Mouse (Mus musculus) C2C12 (cell line): Measurements from ENCODE around the gene Syp.

ENCODE experiments used
- CTCF ChIP-seq: IDR thresholded peaks from one replicate; pipeline ENCODE4 v1.5.1; 2011; ENCODE audit not compliant: control insufficient read depth, insufficient read depth, insufficient read length
- FOSL1 ChIP-seq: IDR thresholded peaks from one replicate; pipeline ENCODE4 v1.8.0; 2011; ENCODE audit warnings: mild to moderate bottlenecking, low read length; ENCODE audit not compliant: poor library complexity, insufficient read depth, severe bottlenecking
- USF1 ChIP-seq: IDR thresholded peaks from one replicate; pipeline ENCODE4 v1.6.1; 2011; ENCODE audit warnings: low read depth, mild to moderate bottlenecking, control low read depth, moderate library complexity

DNA sequence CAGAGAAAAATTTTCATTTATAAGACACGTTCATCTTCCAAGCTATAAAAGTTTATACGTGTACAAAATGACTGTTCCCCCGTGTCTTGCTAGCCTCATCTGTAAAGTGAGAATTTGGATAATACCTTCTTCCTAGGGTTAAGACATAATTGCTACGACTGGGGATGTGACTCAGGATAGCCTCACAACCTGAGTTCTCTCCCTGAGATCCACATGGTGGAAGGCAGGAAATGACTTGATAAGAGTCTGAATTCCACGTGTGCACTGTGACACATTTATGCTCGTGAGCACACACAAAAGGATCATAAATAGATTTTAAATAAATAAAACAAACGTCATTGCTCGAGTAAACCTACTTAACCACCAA lies 32.7 kb upstream of the Syp start:
- no peak for TF ChIP-seq CTCF
- no peak for TF ChIP-seq FOSL1
- no peak for TF ChIP-seq USF1
